Comparison of ENCODE assay signal across 18 mouse cellular contexts in the genomic region with DNA sequence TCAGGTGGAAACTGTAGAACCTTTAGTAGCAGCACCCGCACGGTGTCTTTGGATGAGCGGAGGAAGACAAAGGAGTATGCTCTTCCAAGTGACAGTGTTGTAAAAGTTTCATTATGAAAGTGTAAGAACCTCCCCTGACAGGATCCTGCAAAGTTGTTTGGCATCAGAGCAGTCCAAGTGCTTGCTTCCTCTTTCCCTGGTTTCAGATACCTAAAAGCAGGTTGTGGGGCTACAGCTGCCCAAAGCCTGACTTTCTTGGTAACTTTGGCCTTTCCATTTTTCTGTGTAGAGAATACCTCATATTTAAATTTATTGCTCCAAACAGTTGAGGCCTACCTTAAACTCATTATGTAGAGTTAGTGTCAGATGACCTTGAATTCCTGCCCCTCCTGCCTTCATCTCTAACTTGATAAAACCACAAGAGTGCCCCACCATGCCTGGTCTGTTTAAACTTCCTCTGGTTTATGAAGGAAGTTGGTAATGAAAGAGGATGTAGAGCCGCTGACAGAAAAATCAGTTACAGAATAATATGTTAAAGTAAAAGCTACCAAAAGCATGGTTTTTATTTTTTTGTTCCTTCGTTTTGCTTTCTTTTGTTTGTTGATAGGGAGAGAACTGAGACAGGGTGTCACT. TPM values are rescaled to one million over a fixed set of nuclear protein-coding genes. Genes with fewer than 3 reads are reported as not detected.
DNase-seq lines count a peak whose midpoint lies in the region; ATAC-seq lines count a peak whose summit lies in the region.
"Had no signal": no experiment of that assay in that cellular context is flagged by ENCODE, and none has a peak within 500 bp of the region (broad histone marks: within the 10 kb centered on the region; RNA-seq: fewer than 3 reads in every experiment).

No protein-coding gene starts in this region.

- no peak overlapping the region for H3K9ac ChIP-seq in liver, embryonic 12.5 days
- H3K9ac ChIP-seq in forebrain, embryonic 13.5 days: no peak overlapping the region
- H3K9ac ChIP-seq: hindbrain, embryonic 14.5 days; neural tube, embryonic 13.5 days had no signal

- intact Hi-C loops in left cerebral cortex, postnatal 14 days (cut with DNase I): no loop called here

- 62% methylated on average over 5 of the region's 5 CpGs for WGBS in liver, embryonic 12.5 days (ENCODE audit: insufficient replicate concordance)
- 89% methylated on average over 5 of the region's 5 CpGs for WGBS in forebrain, embryonic 13.5 days

- H3K27me3 ChIP-seq in liver, embryonic 12.5 days (replicated peaks): no peaks in the 10 kb centered on the region
- no peaks in the 10 kb centered on the region for H3K27me3 ChIP-seq in forebrain, embryonic 13.5 days
- H3K27me3 ChIP-seq: CH12.LX; neural tube, embryonic 13.5 days had no signal

- H3K4me3 ChIP-seq in liver, embryonic 12.5 days: no peak overlapping the region
- H3K4me3 ChIP-seq in forebrain, embryonic 13.5 days: no peak overlapping the region
- H3K4me3 ChIP-seq: erythroblast, embryonic 14.5 days; heart, adult 2 months; neural tube, embryonic 13.5 days had no signal

- peaks cover 13% of the 10 kb centered on the region for H3K4me1 ChIP-seq in liver, embryonic 12.5 days
- H3K4me1 ChIP-seq in forebrain, embryonic 13.5 days: no peaks in the 10 kb centered on the region
- H3K4me1 ChIP-seq: neural tube, embryonic 13.5 days had no signal

- H3K4me2 ChIP-seq in liver, embryonic 12.5 days: no peak overlapping the region
- no peak overlapping the region for H3K4me2 ChIP-seq in forebrain, embryonic 13.5 days
- H3K4me2 ChIP-seq: hindbrain, embryonic 14.5 days; neural tube, embryonic 13.5 days had no signal

- peak overlapping the region; percentile 54; the same call in 1 of the 2 replicates for H3K27ac ChIP-seq in liver, embryonic 12.5 days
- no peak overlapping the region for H3K27ac ChIP-seq in forebrain, embryonic 13.5 days
- H3K27ac ChIP-seq: heart, adult 2 months; hindbrain, embryonic 14.5 days; neural tube, embryonic 13.5 days had no signal

- DNase-seq in liver: no peak
- peak; percentile 37 for DNase-seq in CD4-positive helper T cell, adult 2 months (ENCODE audit: low read depth, low spot score)
- DNase-seq in urinary bladder, postnatal 4 days (ENCODE audit: low spot score in 2 of 2): no peak
- DNase-seq in left cerebral cortex, postnatal 14 days (ENCODE audit: low spot score in 2 of 2): no peak
- DNase-seq: adrenal gland, postnatal 25 days; cerebellum, adult 18-20 months; embryo, embryonic 11 days; kidney, adult 9 months; right cerebral cortex, postnatal 14 days had no signal

- no peaks in the 10 kb centered on the region for H3K9me3 ChIP-seq in liver, embryonic 12.5 days (replicated peaks)
- H3K9me3 ChIP-seq in forebrain, embryonic 13.5 days (replicated peaks): no peaks in the 10 kb centered on the region
- H3K9me3 ChIP-seq: neural tube, embryonic 13.5 days had no signal

- no peaks in the 10 kb centered on the region for H3K36me3 ChIP-seq in liver, embryonic 12.5 days
- H3K36me3 ChIP-seq in forebrain, embryonic 13.5 days (ENCODE audit: poor library complexity, severe bottlenecking): no peaks in the 10 kb centered on the region
- H3K36me3 ChIP-seq: neural tube, embryonic 13.5 days had no signal

- ATAC-seq in liver, embryonic 12.5 days: no peak; the same call in 1 of the 2 replicates
- ATAC-seq in granulocyte monocyte progenitor cell, adult 5-6 weeks (replicated peaks; ENCODE audit: poor library complexity, severe bottlenecking): peak; percentile 61
- ATAC-seq in monocyte, adult 5-6 weeks (replicated peaks; ENCODE audit: insufficient number of reproducible peaks, low FRiP score, low TSS enrichment, poor library complexity, severe bottlenecking): peak; percentile 72
- ATAC-seq in forebrain, embryonic 13.5 days: no peak

RNA-seq across cellular contexts. Expression of a gene that starts 8.5 kb away (rescaled TPM):
- 3.9 TPM in 2 replicates for polyA plus RNA-seq in liver, embryonic 12.5 days (2016; fragmentation: Nextera tagmentation; extraction: Ambion mirVana)
- 158 and 198 TPM in 2 replicates for total RNA-seq in granulocyte monocyte progenitor cell, adult 5-6 weeks (2014; fragmentation: Nextera tagmentation)
- total RNA-seq in granulocyte monocyte progenitor cell, adult 5-6 weeks (2017): 114 and 119 TPM in 2 replicates
- total RNA-seq in monocyte, adult 5-6 weeks (2017): 45.1 to 76.7 TPM (median 48.1 TPM) in 3 replicates
- 10.8 and 14.4 TPM in 2 replicates for polyA plus RNA-seq in forebrain, embryonic 13.5 days (2015; fragmentation: Nextera tagmentation; extraction: Ambion mirVana)
- 10 to 100 TPM; 30.1 to 31.2 TPM for total RNA-seq in left cerebral cortex, postnatal 14 days (2021)
- total RNA-seq: CH12.LX had no signal

Comparison
In these comparisons a context has a peak if more than half of its experiments do, and no peak if none do; other contexts are left out.
1. ATAC-seq: peak in granulocyte monocyte progenitor cell, adult 5-6 weeks (single experiment) and monocyte, adult 5-6 weeks (single experiment); none in liver, embryonic 12.5 days (single experiment) and forebrain, embryonic 13.5 days (single experiment).